Mouse (Mus musculus): ENCODE measurements around the gene Cdk6.
"Not testable (repeated sequence)": the region's sequence is repeated elsewhere in the genome, so short reads cannot be mapped to it uniquely, and the experiment has no call there.

Cdk6 gene

DNA sequence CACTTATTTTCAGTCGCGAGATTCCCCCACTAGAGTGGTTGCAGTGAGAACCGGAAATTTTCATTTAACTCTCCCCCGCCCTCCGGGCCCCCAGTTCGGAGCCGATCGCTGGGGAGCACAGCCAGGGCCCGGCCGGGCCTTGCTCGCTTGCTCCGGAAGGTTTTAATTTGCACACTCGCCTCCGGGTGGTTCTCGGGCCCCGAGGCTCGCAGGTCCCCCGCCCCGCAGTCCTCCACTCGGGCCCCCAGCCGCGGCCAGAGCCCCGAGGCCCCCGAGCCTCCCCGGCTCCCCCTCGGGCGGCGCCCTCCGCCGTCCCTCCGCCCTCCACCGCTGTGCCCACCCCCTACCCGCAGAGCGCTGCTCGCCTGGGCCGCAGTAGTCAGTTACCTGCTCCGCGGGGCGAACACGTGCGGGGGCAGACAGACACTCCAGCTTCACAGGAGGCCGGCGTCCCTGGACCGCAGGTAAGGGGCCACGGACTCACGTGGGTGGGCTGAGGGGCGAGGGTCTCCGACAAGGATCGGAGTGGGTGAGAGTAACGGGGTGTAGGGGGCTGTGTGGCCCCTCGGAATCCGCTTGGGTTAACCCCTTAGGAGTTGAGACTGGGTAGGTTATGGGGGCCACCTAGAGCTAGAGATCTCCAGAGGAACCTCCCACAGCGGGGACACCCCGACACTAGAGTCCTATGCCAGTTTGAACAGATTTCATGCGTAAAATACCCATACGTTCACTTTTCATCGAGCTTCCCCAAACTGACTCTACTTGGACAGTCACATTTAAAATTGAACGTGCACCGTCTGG, at the start of gene Cdk6:
Gene Cdk6, plus strand, starts transcription at position 375 of the 801 bp plus-strand sequence.
- DNase-seq (ENCODE audit: low spot score), result peak; percentile 62

DNA sequence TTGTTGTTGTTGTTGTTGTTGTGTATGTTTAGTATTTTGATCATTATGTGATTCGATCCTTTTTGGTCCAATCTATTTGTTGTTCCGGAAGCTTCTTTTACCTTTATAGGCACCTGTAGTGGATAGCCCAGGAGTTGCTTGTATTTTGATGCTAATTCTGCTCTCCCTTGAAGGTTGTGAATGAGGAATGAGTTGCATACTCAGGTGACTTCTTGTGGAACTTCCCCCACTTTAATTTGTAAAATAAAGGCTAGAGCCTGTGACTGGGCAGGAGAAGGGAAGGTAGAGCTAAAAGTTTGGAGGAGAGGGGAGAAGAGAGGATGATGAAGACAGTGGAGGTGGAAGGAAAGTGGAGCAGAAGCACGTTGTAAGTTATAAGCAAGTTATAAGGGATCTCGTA, 47.6 kb upstream of the Cdk6 start:
- no peak for DNase-seq (ENCODE audit: low spot score)

DNA sequence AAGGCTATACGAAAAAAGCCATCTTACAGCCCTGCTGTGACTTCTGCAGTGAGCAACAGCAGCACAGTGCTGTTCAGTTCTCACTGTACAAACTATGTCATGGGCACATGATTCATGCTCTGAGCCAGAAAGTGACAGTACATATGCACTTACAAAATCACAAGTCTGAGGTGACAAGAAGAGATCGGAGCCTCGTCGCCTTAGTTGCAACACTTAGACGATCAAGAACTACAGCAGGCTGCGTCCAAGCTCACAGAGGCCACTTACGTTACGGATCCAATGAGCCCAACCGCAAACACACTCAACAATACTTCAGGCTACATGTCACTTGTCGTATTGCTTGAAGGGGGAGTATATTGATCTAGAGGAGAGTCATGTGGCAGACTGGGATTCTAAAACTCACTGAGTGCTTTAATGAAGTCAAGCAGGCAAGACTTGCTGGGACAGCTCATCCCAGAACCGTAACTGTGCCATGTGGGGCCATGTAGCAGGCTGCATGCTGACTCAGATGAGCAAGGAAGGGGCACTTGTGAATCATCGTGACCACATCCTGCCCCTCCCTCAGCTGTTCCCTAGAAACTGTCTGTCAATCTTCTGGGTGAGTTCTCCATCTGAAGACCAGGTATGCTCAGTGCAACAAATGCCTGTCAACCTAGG, 40.4 kb upstream of the Cdk6 start:
- DNase-seq (ENCODE audit: low spot score), result no peak

DNA sequence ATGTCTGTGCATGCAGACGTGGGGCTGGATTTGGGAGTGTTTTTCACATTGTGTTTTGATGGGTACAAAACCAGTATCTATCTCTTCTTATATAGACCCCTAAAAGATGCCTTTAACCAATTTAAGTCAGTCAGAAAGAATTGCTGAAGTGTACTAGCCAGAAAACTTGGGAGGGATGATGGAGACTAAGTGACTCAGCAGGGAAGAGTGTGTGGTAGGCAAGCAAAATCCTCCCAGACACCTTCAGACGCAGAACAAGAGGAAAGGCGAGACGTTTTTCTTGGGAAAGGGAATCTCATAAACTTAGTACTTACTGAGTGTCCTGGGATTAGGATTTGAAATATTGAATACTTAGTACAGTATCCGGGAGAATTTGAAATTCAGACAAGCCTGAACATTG, 39.8 kb upstream of the Cdk6 start:
- no peak for DNase-seq (ENCODE audit: low spot score)

DNA sequence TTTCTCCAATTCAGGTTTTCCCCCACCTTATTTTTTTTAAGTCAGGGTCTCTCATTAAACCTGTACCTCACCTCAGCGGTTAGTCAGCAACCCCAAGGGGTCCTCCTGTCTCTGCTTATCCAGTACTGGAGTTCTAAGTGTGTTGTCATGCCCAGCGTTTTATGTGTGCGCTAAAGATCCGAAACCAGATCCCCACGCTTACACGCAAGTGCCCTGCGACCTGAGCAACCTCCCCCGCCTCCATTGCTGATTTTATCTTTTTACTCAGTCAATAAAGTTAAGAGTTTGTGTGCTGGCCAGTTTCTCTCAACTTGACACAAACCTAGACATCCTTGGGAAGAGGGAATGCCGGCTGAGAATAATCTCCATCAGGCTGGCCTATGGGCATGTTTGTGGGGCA, 37.4 kb upstream of the Cdk6 start:
- DNase-seq (ENCODE audit: low spot score), result no peak

DNA sequence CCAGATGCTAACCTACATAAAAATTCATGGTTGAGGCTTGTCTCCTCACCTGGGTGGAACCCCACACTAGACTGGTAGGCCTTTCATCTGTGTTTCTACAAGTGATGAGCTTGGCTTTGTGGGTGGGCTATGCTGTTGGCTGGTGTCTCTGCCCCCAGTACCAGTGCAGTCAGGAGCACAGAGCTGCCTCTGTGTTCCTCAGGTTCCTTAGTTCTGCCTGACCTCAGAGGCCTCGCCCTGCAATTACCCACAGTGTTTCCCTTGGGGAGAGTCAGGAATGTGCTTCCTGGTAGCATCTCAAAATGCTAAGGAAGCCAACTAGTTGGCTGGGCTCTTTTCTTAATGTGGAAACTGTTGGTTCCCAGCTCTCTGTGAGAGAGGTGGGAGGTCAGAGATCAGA, 35.1 kb upstream of the Cdk6 start:
- DNase-seq (ENCODE audit: low spot score), result no peak

DNA sequence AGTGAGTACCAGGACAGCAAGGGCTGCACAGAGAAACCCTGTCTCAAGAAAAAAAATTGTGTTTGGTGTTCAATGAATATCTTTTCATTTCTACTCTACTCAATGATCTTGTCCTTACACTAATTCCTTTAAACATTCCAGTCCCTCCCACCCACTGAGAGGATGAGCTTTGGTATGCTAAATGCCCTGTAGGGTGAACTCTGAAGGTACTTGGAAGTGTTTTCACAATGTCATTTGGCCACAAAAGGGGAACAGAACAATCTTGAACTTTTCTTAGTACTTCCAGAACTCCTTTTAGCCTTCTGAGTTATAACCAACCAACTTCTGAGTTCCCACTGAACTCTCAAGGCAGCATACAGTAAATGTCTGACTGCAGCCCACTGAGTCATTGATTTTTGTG, 32.2 kb upstream of the Cdk6 start:
- no peak for DNase-seq (ENCODE audit: low spot score)

DNA sequence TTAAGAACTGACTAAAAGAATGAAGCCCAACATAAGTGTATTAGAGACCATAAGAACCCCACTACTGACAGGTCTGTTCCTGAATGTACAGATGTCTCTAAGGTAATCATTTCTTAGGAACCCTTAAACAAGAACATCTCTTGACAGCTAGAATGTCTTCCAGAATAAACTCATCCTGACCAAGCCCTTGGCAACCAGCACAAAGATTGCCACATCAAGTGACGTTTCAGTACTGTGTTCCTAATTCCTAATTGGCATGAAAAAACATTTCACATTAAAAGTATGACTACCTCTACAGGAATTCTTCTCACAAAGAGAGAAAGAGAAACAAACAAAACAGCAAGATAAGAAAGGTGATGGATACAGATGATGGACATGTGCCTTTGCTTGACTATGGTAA, 31.7 kb upstream of the Cdk6 start:
- DNase-seq (ENCODE audit: low spot score), result no peak

DNA sequence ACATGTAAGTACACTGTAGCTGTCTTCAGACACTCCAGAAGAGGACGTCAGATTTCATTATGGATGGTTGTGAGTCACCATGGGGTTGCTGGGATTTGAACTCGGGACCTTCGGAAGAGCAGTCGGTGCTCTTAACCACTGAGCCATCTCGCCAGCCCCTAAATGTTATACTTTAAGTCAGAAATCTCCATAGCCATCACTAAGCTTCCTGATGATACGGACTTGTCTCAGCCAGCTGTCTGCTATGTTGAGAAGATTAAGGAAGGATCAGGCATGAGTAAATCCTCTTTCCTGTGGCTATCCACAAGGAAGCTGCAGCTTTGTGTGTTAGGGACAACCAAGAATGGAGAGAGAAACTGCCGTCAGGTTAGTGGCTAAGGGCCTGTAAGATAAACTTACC, 30.1 kb upstream of the Cdk6 start:
- not testable (repeated sequence) for DNase-seq (ENCODE audit: low spot score)

DNA sequence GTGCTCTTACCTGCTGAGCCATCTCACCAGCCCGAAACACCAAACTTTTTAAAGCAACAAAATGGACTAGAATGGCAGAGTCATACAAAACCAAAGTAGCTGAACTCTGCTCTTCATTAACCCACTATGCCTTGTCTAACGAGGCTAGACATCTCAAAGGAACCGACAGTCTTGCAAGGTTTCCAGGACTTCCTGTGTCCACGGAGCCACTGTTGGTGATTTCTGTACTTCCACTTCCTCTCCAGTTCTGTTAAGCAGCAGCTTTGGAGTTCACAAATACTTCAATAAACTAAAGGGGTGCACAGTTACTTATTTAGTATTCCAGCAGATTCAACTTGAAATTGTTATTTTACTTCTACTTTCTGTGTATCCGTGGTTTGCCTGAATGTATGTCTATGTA, 23.6 kb upstream of the Cdk6 start:
- not testable (repeated sequence) for DNase-seq (ENCODE audit: low spot score)

DNA sequence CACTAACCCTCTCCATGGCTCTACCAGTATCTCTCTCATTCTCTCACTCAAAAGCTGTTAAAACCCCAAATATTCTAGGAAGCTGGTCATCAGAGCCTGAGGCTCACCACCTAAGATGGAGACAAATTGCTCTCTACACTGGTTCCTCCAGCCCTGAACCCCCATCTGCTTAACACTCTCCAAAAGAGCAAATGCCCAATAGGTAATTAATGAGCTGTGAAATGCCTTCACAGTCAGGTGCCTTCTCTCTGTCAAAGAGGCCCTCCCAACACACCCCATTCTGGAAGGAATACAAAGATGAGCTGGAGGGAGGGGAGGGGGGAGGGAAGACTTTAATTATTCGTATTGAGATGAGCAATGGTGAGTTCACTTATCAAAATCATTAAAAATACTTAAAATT, 21.1 kb upstream of the Cdk6 start:
- DNase-seq (ENCODE audit: low spot score), result no peak

DNA sequence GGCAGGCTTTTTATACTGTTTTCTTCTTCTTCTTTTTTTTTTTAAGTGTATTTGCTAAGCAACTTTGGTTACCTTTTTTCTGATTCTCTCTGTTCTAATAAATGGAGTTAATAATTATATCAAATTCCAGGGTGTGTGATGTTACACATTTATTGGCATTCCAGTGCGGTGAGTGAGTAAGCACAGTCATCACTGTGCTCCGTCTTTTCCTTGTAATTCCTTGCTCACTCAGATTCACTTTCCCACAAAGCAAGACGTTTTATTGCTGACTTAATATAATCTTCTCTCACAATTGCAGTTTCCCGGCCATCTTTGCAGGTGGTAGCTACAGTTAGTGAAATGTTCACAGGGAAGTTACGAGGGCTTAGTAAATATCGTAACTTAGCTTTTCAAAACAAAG, 19.2 kb upstream of the Cdk6 start:
- no peak for DNase-seq (ENCODE audit: low spot score)

DNA sequence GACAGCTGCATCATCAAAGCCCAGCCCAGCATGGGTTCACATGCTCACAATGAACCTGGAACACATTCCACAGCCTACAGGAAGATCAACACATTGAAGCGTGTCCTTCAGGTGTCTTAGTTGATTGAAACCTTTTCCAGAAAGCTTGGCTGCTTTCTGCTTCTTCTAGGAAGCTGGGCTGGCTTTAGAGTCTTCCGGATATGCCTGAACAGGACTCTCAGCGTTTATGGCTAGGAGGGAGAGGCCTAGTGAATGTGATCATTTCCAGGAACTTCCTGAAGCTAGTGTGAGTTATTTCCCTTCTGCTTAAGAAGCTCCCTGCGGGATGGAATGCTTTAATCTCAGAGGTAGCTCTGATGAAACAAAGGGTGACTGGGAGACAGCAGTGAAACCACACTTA, 17.2 kb upstream of the Cdk6 start:
- DNase-seq (ENCODE audit: low spot score), result no peak

DNA sequence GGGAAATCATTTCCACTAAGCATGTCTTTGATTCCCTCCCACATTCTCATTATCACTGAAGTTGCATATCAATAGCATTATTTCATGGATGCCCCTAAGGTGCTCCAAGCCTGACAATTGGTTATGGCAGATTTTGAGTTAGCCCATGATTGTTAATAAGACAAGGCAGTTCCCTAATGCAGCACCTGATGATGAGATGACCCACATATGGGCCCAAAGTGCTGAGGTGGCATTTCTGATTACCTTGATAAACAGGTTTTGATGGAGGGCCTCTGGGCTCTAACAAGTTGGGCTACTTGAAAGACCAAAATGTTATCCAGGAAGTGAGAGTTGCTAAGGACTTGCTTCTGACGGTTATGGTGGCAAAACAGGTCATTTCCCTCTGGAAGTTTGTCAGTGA, 11.9 kb upstream of the Cdk6 start:
- no peak for DNase-seq (ENCODE audit: low spot score)

DNA sequence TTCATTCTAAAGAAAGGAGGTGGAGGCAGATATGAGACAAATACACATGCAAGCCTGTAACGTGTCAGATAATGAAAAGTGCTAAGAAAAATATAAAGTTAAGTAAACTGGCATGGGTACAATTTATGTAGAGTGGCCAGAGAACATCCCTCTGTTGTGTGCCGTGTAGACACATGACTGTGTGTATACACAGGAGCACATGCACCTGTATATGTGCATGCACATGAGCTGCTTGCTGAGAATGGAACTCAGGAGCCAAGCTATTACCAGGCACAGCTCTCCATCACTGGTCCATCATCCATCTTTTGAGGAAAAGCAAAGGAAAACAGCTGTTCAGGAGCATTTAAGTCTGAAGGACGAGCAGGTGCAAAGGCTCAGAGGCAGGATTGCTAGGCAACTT, 10.4 kb upstream of the Cdk6 start:
- no peak for DNase-seq (ENCODE audit: low spot score)

DNA sequence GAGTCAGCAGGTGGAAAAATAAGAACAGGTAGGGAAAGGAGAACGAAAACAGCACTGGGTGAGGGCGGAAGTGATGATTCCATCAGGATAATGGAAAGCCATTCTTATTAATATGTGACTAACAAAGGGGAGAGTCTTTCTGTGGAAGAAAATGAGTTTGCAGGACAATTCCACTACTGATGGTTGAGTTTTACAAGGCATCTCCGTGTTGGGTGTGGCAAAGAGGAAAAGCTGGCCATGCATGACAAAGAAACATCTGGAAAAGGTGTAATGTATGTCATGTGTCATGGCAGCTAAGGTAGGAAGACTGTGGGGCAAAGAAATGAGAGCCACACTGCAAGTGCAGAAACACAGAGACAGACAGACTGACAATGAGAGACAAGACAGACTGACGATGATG, 8.3 kb upstream of the Cdk6 start:
- DNase-seq (ENCODE audit: low spot score), result not testable (repeated sequence)

DNA sequence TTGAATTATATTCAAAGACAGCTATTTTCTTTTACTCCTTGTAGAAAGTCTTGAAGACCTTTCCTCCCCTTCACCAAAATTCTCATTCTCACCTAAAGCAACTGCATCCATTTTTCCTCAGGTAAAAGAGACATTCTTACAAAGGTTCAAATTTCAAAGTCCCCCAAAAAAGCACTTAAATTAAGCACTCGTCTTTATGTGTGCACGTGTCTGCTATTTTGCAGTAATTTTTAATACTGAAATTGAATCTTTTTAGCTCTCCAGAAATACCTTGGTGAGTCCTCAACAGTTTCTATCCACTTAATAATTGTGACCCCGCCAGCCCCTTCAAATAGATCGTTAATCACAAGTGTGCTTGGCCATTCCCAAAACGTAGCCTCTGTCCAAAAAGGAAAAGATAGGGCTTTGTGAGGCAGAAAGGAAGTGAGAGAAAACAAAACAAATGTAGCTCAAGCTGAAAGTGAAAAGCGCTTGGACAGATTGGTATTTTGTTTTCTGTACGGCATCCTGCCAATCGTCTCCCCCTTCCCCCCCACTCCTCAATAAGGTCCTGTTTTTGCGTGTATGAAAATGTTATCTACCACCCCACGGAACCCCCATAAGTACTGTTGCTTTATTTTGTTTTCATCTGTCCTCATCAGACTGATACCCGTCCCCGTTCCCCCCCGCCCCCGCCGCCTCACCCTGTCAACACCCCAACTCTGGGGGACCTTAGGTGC, 786 bp upstream of the Cdk6 start:
- not testable (repeated sequence) for DNase-seq (ENCODE audit: low spot score)

DNA sequence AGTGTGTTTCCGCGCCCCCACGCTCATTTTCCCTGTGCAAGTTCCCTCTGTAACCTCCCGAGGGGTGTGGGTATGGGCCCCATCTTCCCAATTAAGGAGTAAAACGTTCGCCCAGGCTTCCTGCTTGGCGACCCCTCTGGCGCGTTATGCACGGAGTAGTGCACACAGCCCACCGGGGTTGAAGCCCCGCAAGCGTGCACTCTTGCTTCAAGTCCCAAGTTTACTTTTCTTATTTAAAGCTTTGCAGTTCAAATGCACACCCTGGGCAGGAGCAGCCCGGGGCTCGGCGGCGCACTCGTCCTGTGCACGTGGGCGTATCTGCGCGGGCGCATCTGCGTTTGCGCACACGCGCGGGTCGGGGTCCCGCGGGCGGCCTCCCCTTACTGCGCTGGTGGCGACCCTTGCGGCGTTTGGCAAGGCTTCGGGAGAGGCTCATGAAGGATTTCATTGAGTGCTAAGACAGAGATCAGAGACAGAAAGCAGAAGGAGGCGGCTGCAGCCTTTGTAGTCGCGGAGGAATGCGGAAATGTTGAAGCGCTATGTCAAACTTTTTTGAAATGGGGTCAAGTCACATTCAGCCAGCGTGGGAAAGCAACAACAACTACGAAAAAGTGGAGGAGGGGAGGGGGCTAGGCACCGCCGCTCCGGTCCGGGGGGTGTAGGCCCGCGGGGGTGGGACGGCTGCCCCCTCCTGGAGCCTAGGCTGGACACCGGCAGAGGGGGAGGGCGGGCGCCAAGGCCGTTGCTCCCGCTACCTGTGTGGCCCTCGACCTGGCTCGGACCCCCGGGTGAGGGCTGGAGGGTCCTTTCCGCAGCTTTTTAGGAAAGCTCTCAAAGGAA, 866 bp downstream of the Cdk6 start:
- peak; percentile 77 for DNase-seq (ENCODE audit: low spot score)

DNA sequence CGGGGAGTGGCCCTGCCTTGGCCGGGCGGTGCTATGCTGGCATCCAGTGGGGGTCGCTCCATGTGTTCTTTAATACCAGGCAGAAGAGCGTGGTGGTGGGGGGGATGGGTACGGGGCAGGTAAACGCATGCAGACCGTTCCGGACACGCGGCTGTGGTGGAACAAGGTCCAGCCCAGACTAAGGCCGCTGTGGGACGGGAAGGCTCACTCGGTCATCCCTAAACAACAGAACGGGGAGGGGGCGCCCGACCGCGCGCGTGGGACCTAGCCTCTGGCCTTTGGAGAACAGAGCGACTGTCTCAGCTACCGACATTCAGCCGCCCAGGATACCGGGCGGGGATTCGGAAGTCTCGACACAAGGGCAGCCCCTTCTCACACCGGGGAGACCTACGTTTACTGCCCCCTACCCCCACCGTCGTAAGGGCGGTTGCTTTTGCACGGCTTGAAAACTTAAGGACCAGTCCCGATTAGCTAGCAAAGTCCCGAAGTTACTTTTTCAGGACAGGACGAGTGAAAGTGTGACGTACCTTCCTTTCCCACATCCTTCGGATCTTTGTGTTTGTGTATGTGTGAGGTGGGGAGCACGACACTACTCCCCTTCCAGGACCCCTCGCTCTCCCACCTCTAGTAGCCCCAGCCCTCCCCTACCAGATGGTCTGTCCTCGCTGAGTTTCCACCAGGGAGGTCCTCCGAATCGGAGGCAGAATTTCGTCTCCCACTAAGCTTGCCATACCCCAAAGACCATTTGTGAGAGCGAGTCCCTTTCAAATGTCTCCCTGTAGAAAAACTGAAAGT, 1.7 kb downstream of the Cdk6 start:
- DNase-seq (ENCODE audit: low spot score), result no peak

DNA sequence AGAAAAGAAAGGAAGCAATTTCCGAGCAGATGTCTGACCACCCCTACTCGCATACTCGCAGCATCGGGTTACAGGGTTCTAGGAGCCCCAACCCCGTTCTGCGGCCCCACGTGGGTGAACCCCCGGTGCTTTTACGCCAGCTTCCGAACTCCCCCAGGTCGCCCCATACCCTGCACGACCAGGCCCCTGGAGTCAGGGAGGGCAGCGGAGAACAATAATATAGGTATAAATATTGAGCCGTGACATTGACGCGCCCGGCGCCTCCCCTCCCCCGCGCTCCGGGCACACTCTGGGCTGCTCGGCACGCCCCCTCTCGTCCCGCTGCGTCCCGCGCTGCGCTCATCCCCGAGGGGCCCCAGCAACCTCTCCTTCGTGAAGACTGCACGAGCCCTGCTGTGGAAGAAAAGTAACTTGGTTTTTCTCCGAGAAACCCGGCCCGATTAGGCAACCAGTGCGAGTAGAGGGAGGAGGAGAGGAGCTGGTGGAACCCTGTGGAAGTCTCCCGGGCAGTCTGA, 2.3 kb downstream of the Cdk6 start:
- DNase-seq (ENCODE audit: low spot score), result peak; percentile 72

DNA sequence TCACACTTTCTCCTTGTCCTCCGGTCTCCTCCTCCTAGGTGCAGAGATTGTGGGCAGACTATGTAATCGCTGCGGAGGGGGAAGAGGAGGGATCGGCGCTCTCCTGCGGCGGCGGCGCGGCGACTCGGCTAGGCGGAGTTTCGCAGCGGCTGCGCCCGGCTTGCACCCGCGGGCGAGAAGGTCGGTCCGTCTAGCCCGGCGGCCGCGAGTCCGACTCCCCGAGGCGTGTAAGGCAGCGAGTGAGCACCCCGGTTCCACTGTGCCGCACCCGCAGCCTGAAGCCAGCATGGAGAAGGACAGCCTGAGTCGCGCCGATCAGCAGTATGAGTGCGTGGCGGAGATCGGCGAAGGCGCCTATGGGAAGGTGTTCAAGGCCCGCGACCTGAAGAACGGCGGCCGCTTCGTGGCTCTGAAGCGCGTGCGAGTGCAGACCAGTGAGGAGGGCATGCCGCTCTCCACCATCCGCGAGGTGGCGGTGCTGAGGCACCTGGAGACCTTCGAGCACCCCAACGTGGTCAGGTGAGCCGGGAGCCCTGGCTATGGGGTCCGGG, 2.9 kb downstream of the Cdk6 start:
- DNase-seq (ENCODE audit: low spot score), result peak; percentile 86

Data from yolk sac, embryonic 10.5 days (tissue).